In the genomic region with DNA sequence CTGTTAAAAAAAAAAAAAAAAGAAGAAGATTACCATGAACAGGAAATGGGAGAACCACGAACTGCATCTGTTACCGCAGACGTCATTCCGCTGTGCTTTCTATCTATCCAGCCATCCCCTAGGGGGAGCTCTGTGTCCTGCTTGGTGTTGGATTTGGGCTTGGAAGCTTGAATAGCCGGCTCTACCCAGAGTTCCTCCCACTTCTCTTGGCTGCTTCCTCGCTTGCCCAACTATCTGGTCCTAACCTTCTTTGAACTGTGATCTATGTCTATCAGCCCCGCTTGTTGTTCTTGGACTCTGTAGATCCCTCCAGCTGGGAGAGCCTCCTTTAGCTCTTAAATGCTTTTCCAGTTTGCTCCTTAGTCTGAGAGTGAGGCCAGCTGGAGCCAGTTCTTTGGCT, we compare ENCODE assay signal across 9 mouse cellular contexts. TPM values are rescaled to one million over a fixed set of nuclear protein-coding genes. Genes with fewer than 3 reads are reported as not detected.
DNase-seq lines count a peak whose midpoint lies in the region; ATAC-seq lines count a peak whose summit lies in the region.
"Had no signal": no experiment of that assay in that cellular context is flagged by ENCODE, and none has a peak within 500 bp of the region (broad histone marks: within the 10 kb centered on the region; RNA-seq: fewer than 3 reads in every experiment).

No protein-coding gene starts in this region.

- H3K9me3 ChIP-seq in stomach, embryonic 14.5 days (ENCODE audit: control insufficient read depth, low read depth, low read length) = no peaks in the 10 kb centered on the region
- H3K9me3 ChIP-seq: embryonic facial prominence, embryonic 12.5 days had no signal

- H3K9ac ChIP-seq in stomach, embryonic 14.5 days (replicated peaks; ENCODE audit: low read depth, low read length) = no peak overlapping the region
- H3K9ac ChIP-seq: embryonic facial prominence, embryonic 12.5 days had no signal

- DNase-seq in 3T3-L1 (ENCODE audit: low read depth, low spot score) = peak; percentile 89
- peak; percentile 79 to 80 for DNase-seq in adrenal gland, adult 18-20 months (ENCODE audit: low spot score in 2 of 2)
- DNase-seq in embryo, embryonic 10.5 days (ENCODE audit: low spot score) = peak; percentile 90
- DNase-seq in gastrocnemius, postnatal 4 days (ENCODE audit: low spot score in 2 of 2) = peak; percentile 55 to 79
- DNase-seq in kidney, adult 11 months = peak; percentile 84
- DNase-seq in left cerebral cortex, postnatal 4 days = peak; percentile 75
- DNase-seq in monocyte, adult 2 months (ENCODE audit: low read depth in 1 of 2, low spot score in 2 of 2) = peak; percentile 63 to 67

- H3K4me3 ChIP-seq in stomach, embryonic 14.5 days (ENCODE audit: low read depth, low read length) = no peak overlapping the region
- H3K4me3 ChIP-seq: embryonic facial prominence, embryonic 12.5 days had no signal

- no peak overlapping the region for H3K27ac ChIP-seq in stomach, embryonic 14.5 days (ENCODE audit: low read length)
- H3K27ac ChIP-seq: embryonic facial prominence, embryonic 12.5 days had no signal

- peak; percentile 64 for ATAC-seq in stomach, embryonic 14.5 days (ENCODE audit: insufficient number of reproducible peaks, insufficient read depth, low FRiP score, low read depth)

- peaks cover 8% of the 10 kb centered on the region; the same call in 1 of the 2 replicates for H3K4me1 ChIP-seq in stomach, embryonic 14.5 days (ENCODE audit: control insufficient read depth, insufficient read depth, low read length)

- intact Hi-C loops in left cerebral cortex, postnatal 4 days (cut with DNase I) = no loop called here

- WGBS in stomach, embryonic 14.5 days = 13% methylated on average over 7 of the region's 7 CpGs

- H3K4me2 ChIP-seq in stomach, embryonic 14.5 days (replicated peaks; ENCODE audit: low read depth, low read length) = no peak overlapping the region
- H3K4me2 ChIP-seq: embryonic facial prominence, embryonic 12.5 days had no signal

- H3K36me3 ChIP-seq in stomach, embryonic 14.5 days (ENCODE audit: control insufficient read depth, insufficient read depth, low read length) = no peaks in the 10 kb centered on the region
- H3K36me3 ChIP-seq: embryonic facial prominence, embryonic 12.5 days had no signal

- no peaks in the 10 kb centered on the region for H3K27me3 ChIP-seq in stomach, embryonic 14.5 days (ENCODE audit: control insufficient read depth, insufficient read depth, low read length)

RNA-seq across cellular contexts. Expression of a gene that starts 24.2 kb away (rescaled TPM):
- 10 to 100 TPM; 22.0 to 27.1 TPM for total RNA-seq in adrenal gland, adult 18-20 months (2021)
- total RNA-seq in gastrocnemius, postnatal 4 days (2021) = 10 to 100 TPM; 12.0 to 13.5 TPM
- total RNA-seq in left cerebral cortex, postnatal 4 days (2021) = 10 to 100 TPM; 38.2 to 38.5 TPM
- 41.9 and 45.4 TPM in 2 replicates for polyA plus RNA-seq in stomach, embryonic 14.5 days (2014; fragmentation: Nextera tagmentation; extraction: Ambion mirVana)

RNA-seq across cellular contexts. Expression of a gene that starts 30.8 kb away (rescaled TPM):
- total RNA-seq in adrenal gland, adult 18-20 months (2021) = not detected
- total RNA-seq in gastrocnemius, postnatal 4 days (2021) = not detected
- not detected for total RNA-seq in left cerebral cortex, postnatal 4 days (2021)
- polyA plus RNA-seq in stomach, embryonic 14.5 days (2014; fragmentation: Nextera tagmentation; extraction: Ambion mirVana) = not detected in 2 replicates

RNA-seq across cellular contexts. Expression of a gene that starts 41.3 kb away (rescaled TPM):
- 10 to 100 TPM; 35.4 to 41.0 TPM for total RNA-seq in adrenal gland, adult 18-20 months (2021)
- 10 to 100 TPM; 32.8 to 37.6 TPM for total RNA-seq in gastrocnemius, postnatal 4 days (2021)
- 100 to 1,000 TPM in 1 of 2 experiments, 10 to 100 TPM in 1; 98.4 to 107 TPM for total RNA-seq in left cerebral cortex, postnatal 4 days (2021)
- polyA plus RNA-seq in stomach, embryonic 14.5 days (2014; fragmentation: Nextera tagmentation; extraction: Ambion mirVana) = 80.6 and 81.3 TPM in 2 replicates
